Mouse (Mus musculus): ENCODE measurements around the gene 1500015O10Rik. TPM values are rescaled to one million over a fixed set of nuclear protein-coding genes. Genes with fewer than 3 reads are reported as not detected.

Gene 1500015O10Rik
- polyA plus RNA-seq, 1 experiment from 2014 or later: 2.7 TPM

GRCm38 (mm10) chr1:43781195-43781594 is 50.8 kb downstream of the 1500015O10Rik start:
- Histone ChIP-seq H3K36me3 (replicated peaks) (peaks cover 23% of the 10 kb centered on the region), H3K27me3 (no peaks in the 10 kb centered on the region), H3K27ac (no peak overlapping the region), H3K4me3 (replicated peaks) (no peak overlapping the region), H3K9ac (no peak overlapping the region), H3K4me1 (no peaks in the 10 kb centered on the region), H3K4me2 (no peak overlapping the region), H3K9me3 (no peaks in the 10 kb centered on the region)
- no peak for ATAC-seq (ENCODE audit: low FRiP score)
- WGBS: 84% methylated on average over 2 of the region's 2 CpGs

DNA sequence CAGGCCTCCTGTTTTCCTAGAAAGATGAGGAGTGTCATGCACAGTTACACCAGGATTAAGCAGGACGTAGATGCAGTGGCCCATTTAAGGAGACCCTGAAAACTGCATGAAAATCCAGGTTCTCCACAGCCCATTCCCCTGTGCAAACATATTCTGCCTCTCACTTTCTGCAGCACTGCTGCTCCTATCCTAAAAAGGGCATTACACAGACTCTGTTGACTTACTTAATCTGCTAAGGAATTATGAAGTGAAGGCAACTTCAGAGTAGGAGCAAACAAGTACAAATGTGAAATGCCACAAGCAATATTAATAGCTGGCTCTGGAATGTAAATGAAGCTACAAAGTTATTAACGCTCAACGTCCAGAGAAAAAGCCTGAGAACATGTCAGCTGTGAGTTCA is 51.3 kb downstream of the 1500015O10Rik start:
- Histone ChIP-seq H3K4me2 (no peak overlapping the region), H3K9ac (no peak overlapping the region), H3K4me3 (replicated peaks) (no peak overlapping the region), H3K27me3 (no peaks in the 10 kb centered on the region), H3K9me3 (no peaks in the 10 kb centered on the region), H3K4me1 (no peaks in the 10 kb centered on the region), H3K36me3 (replicated peaks) (peaks cover 27% of the 10 kb centered on the region), H3K27ac (no peak overlapping the region)
- ATAC-seq (ENCODE audit: low FRiP score): no peak
- WGBS: 88% methylated on average over 3 of the region's 3 CpGs

- Histone ChIP-seq H3K27me3 (no peaks in the 10 kb centered on the region), H3K36me3 (replicated peaks) (peaks cover 24% of the 10 kb centered on the region), H3K4me3 (replicated peaks) (no peak overlapping the region), H3K27ac (no peak overlapping the region), H3K4me1 (no peaks in the 10 kb centered on the region), H3K9me3 (no peaks in the 10 kb centered on the region), H3K4me2 (no peak overlapping the region), H3K9ac (no peak overlapping the region)
- WGBS: 92% methylated on average over 3 of the region's 3 CpGs
- no peak for ATAC-seq (ENCODE audit: low FRiP score)
Observed at GRCm38 (mm10) chr1:43782680-43783079, 52.3 kb downstream of the 1500015O10Rik start.

DNA sequence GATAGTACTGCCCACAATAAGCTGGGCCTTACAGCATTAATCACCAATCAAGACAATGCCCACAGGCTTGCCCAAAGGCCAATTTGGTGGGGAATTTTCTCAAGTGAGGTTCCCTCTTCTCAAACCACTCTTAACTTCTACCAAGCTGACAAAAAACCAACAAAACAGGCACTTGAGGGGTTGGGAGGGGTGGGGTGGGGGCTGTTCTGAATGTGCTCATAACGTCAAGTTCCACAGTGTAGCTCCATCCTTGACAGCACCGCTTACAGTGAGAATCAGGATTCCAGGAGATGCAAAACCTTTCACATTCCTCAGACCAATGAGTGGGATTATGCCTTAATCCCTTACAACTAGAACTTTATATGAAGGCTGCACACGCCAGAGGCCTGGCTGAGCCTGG is 52.8 kb downstream of the 1500015O10Rik start:
- Histone ChIP-seq H3K4me2 (no peak overlapping the region), H3K4me1 (no peaks in the 10 kb centered on the region), H3K27ac (no peak overlapping the region), H3K9me3 (no peaks in the 10 kb centered on the region), H3K27me3 (no peaks in the 10 kb centered on the region), H3K9ac (no peak overlapping the region), H3K36me3 (replicated peaks) (peaks cover 24% of the 10 kb centered on the region), H3K4me3 (replicated peaks) (no peak overlapping the region)
- WGBS: 78% methylated on average over 3 of the region's 3 CpGs
- ATAC-seq (ENCODE audit: low FRiP score): no peak

DNA sequence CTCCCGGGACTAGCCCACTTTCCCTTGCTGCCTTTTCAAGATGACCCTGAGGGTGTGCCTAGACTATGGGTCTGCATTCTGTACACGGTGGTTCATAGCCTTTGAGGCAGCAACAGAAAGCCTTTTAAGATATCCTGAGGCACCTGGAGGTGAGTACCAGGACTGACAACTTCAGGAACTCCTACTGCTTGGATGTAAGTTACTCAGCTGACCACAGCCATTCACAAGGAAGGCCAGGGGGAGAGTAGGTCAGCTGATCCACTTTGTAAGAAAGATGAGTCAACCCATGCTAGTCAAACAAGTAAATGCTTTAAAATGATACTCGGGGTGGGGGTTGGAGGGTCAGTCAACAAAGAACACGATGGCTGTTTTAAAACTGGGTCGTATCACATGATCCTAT is 54.9 kb downstream of the 1500015O10Rik start:
- Histone ChIP-seq H3K4me2 (no peak overlapping the region), H3K9me3 (no peaks in the 10 kb centered on the region), H3K27ac (no peak overlapping the region), H3K4me3 (replicated peaks) (no peak overlapping the region), H3K4me1 (no peaks in the 10 kb centered on the region), H3K36me3 (replicated peaks) (peaks cover 16% of the 10 kb centered on the region), H3K27me3 (no peaks in the 10 kb centered on the region), H3K9ac (no peak overlapping the region)
- ATAC-seq (ENCODE audit: low FRiP score): no peak
- WGBS: 91% methylated on average over 5 of the region's 5 CpGs

DNA sequence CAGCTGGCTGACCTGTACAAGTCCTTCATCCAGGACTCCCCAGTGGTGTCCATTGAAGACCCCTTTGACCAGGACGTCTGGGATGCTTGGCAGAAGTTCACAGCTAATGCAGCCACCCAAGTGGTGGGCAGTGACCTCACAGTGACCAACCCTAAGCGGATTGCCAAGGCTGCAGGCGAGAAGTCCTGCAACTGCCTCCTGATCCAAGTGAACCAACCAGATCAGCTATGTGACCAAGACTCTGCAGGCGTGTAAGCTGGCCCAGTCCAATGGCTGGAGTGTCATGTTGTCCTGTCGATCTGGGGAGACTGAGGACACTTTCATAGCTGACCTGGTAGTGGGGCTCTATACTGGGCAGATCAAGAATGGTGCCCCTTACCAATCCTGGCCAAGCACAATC is 56.3 kb downstream of the 1500015O10Rik start:
- ATAC-seq (ENCODE audit: low FRiP score): no peak
- no peak overlapping the region for H3K27ac ChIP-seq
- H3K4me1 ChIP-seq: no peaks in the 10 kb centered on the region
- H3K4me2 ChIP-seq: no peak overlapping the region
- H3K9ac ChIP-seq: no peak overlapping the region
- 86% methylated on average over 5 of the region's 5 CpGs for WGBS
- H3K36me3 ChIP-seq (replicated peaks): peaks cover 16% of the 10 kb centered on the region
- no peaks in the 10 kb centered on the region for H3K27me3 ChIP-seq
- H3K4me3 ChIP-seq (replicated peaks): no peak overlapping the region
- no peaks in the 10 kb centered on the region for H3K9me3 ChIP-seq

DNA sequence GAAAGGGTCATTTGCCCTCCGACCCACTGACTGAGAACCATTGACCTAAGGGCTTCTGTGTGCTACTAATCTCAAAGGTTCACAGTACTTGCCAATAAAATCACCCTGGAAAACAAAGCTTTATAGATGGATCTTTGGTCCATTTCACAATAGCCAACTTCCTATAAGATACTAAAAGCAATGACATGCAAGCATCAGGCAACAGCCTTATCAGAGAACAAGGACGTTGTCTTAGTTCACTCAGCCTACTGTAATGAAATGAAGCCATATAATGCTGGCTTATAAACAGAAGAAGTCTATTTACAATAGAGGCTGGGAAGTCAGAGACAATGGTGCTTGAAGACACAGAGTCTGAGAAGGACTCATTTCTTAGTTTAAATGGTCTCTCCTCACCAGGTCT is 59.4 kb downstream of the 1500015O10Rik start:
- Histone ChIP-seq H3K27ac (no peak overlapping the region), H3K9me3 (no peaks in the 10 kb centered on the region), H3K4me3 (replicated peaks) (no peak overlapping the region), H3K27me3 (no peaks in the 10 kb centered on the region), H3K4me2 (no peak overlapping the region), H3K9ac (no peak overlapping the region), H3K36me3 (replicated peaks) (peaks cover 16% of the 10 kb centered on the region), H3K4me1 (no peaks in the 10 kb centered on the region)
- no peak for ATAC-seq (ENCODE audit: low FRiP score)
- 94% methylated on average over 2 of the region's 2 CpGs for WGBS

Other genes starting within 250 kb of the 1500015O10Rik start
- 17.8 and 18.5 TPM in 2 replicates for gene Uxs1, start 97.2 kb downstream of the 1500015O10Rik start, polyA plus RNA-seq (2016; fragmentation: Nextera tagmentation; extraction: Ambion mirVana)
- gene Tpp2, start 203.0 kb downstream of the 1500015O10Rik start, polyA plus RNA-seq (2016; fragmentation: Nextera tagmentation; extraction: Ambion mirVana): 64.4 and 67.0 TPM in 2 replicates